Mouse (Mus musculus): ENCODE measurements around the gene Chpf.

- TF ChIP-seq CTCF (IDR thresholded peaks at IDR 0.05; ENCODE audit: insufficient read depth, low read length) (no peak), POLR2A (IDR thresholded peaks at IDR 0.05; ENCODE audit: borderline replicate concordance, extremely low read depth, low read depth, low read length) (no peak)
Measured at GRCm38 (mm10) chr1:75449377-75450135, 29.6 kb downstream of the Chpf start.
